9 mouse cellular contexts compared by ENCODE assay signal in the genomic region with DNA sequence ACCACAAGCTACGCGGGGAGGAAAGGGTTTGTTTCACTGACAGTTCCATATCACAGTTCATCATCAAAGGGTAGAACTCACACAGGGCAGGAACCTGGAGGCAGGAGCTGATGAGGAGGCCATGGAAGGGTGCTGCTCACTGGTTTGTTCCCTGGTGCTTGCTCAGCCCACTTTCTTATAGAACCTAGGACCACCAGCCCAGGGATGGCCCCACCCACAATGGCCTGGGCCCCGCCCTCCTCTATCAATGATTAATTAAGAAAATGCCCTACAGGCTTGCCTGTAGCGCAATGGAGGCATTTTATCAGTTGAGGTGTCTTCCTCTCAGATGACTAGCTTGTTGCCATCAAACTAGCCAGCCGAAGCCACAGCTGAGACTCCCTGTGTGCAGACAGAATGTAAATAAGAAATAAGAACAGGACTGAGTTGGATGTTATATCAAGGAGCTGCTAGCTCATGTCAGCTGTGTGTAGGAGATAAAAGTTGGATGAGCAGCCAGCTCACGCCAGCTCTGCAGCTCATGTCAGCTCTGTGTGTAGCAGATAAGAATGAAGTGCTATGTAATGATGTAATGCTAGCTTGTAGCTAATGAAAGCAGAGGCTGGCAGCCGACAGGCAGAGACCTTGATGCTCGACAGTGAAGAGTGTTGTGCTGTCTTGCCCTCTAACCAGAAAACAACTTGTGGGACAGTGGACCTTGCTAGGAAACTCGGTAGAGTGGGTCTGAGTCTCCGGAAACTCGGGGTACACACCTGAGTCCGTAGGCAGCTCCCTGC.
DNase-seq lines count a peak whose midpoint lies in the region; ATAC-seq lines count a peak whose summit lies in the region.
"Had no signal": no experiment of that assay in that cellular context is flagged by ENCODE, and none has a peak within 500 bp of the region (broad histone marks: within the 10 kb centered on the region; RNA-seq: fewer than 3 reads in every experiment).

No protein-coding gene starts in this region.

- intact Hi-C loops in left cerebral cortex, postnatal 4 days (cut with DNase I): no loop called here

- H3K4me2 ChIP-seq in hindbrain, embryonic 11.5 days (replicated peaks; ENCODE audit: low read depth, low read length): no peak overlapping the region
- no peak overlapping the region for H3K4me2 ChIP-seq in hindbrain, embryonic 13.5 days
- H3K4me2 ChIP-seq in embryonic facial prominence, embryonic 11.5 days (ENCODE audit: low read depth, low read length): no peak overlapping the region

- no peak for DNase-seq in hindbrain, embryonic 11.5 days (ENCODE audit: low spot score)
- DNase-seq in embryonic facial prominence, embryonic 11.5 days (ENCODE audit: low spot score): no peak
- DNase-seq in liver: peak; percentile 87
- DNase-seq in spleen, postnatal 14 days (ENCODE audit: low spot score in 2 of 2): peak; percentile 27 to 42
- no peak for DNase-seq in thymus, postnatal 36 days
- no peak for DNase-seq in kidney, adult 9 months
- no peak for DNase-seq in left cerebral cortex, postnatal 4 days
- DNase-seq: thymus, adult 2 months had no signal

- no peaks in the 10 kb centered on the region for H3K36me3 ChIP-seq in hindbrain, embryonic 11.5 days (ENCODE audit: control insufficient read depth, insufficient read depth, low read length)
- H3K36me3 ChIP-seq in hindbrain, embryonic 13.5 days: no peaks in the 10 kb centered on the region
- H3K36me3 ChIP-seq in embryonic facial prominence, embryonic 11.5 days (replicated peaks; ENCODE audit: control insufficient read depth, insufficient read depth, low read depth, low read length): no peaks in the 10 kb centered on the region

- H3K9me3 ChIP-seq in hindbrain, embryonic 11.5 days (ENCODE audit: control insufficient read depth, low read length): no peaks in the 10 kb centered on the region
- no peaks in the 10 kb centered on the region for H3K9me3 ChIP-seq in hindbrain, embryonic 13.5 days
- no peaks in the 10 kb centered on the region for H3K9me3 ChIP-seq in embryonic facial prominence, embryonic 11.5 days (replicated peaks; ENCODE audit: control insufficient read depth, low read length)

- 82% methylated on average over 12 of the region's 12 CpGs for WGBS in hindbrain, embryonic 11.5 days
- 80% methylated on average over 12 of the region's 12 CpGs for WGBS in hindbrain, embryonic 13.5 days
- WGBS in embryonic facial prominence, embryonic 11.5 days: 84% methylated on average over 12 of the region's 12 CpGs

- no peaks in the 10 kb centered on the region for H3K27me3 ChIP-seq in hindbrain, embryonic 11.5 days (ENCODE audit: control insufficient read depth, insufficient read depth, low read length)
- H3K27me3 ChIP-seq in hindbrain, embryonic 13.5 days: no peaks in the 10 kb centered on the region
- H3K27me3 ChIP-seq in embryonic facial prominence, embryonic 11.5 days (ENCODE audit: control insufficient read depth, insufficient read depth, low read length): no peaks in the 10 kb centered on the region

- no peak overlapping the region for H3K27ac ChIP-seq in hindbrain, embryonic 11.5 days (ENCODE audit: low read depth, low read length)
- no peak overlapping the region; the same call in 1 of the 2 replicates for H3K27ac ChIP-seq in hindbrain, embryonic 13.5 days
- H3K27ac ChIP-seq in embryonic facial prominence, embryonic 11.5 days (replicated peaks; ENCODE audit: low read depth, low read length): no peak overlapping the region

- H3K4me3 ChIP-seq in hindbrain, embryonic 11.5 days (ENCODE audit: low read depth, low read length): no peak overlapping the region
- no peak overlapping the region for H3K4me3 ChIP-seq in hindbrain, embryonic 13.5 days
- no peak overlapping the region for H3K4me3 ChIP-seq in embryonic facial prominence, embryonic 11.5 days (ENCODE audit: low read depth, low read length)

- H3K9ac ChIP-seq in hindbrain, embryonic 11.5 days (ENCODE audit: low read depth, low read length): no peak overlapping the region
- no peak overlapping the region for H3K9ac ChIP-seq in hindbrain, embryonic 13.5 days
- H3K9ac ChIP-seq in embryonic facial prominence, embryonic 11.5 days (replicated peaks; ENCODE audit: low read length): no peak overlapping the region

- ATAC-seq in hindbrain, embryonic 11.5 days (ENCODE audit: low FRiP score): peak; percentile 51; the same call in 1 of the 2 replicates
- ATAC-seq in hindbrain, embryonic 13.5 days (ENCODE audit: low FRiP score): no peak
- ATAC-seq in embryonic facial prominence, embryonic 11.5 days (replicated peaks; ENCODE audit: insufficient number of reproducible peaks, low FRiP score, low TSS enrichment, low read depth): 0 out of 2 replicates have a peak, but pooled peaks have one; percentile 29

- H3K4me1 ChIP-seq in hindbrain, embryonic 11.5 days (replicated peaks; ENCODE audit: control insufficient read depth, insufficient read depth, low read length): no peaks in the 10 kb centered on the region
- peaks cover 9% of the 10 kb centered on the region for H3K4me1 ChIP-seq in hindbrain, embryonic 13.5 days (replicated peaks)
- no peaks in the 10 kb centered on the region for H3K4me1 ChIP-seq in embryonic facial prominence, embryonic 11.5 days (ENCODE audit: control insufficient read depth, insufficient read depth, low read length)

Comparison
In these comparisons a context has a peak if more than half of its experiments do, and no peak if none do; other contexts are left out.
1. DNase-seq: peak in liver (single experiment) and spleen, postnatal 14 days (2 of 2); none in hindbrain, embryonic 11.5 days (single experiment), embryonic facial prominence, embryonic 11.5 days (single experiment), thymus, postnatal 36 days (0 of 2), kidney, adult 9 months (single experiment) and left cerebral cortex, postnatal 4 days (single experiment).